Mouse (Mus musculus) E14TG2a.4 (cell line): ENCODE data around the gene Htra3.

Experiments
- CTCF ChIP-seq: conservative IDR thresholded peaks from 2 replicates; pipeline ENCODE4 v1.5.1; 2014; ENCODE audit warnings: low read length
- NANOG ChIP-seq: IDR thresholded peaks from 2 replicates; pipeline ENCODE4 v1.6.1; 2014; ENCODE audit warnings: borderline replicate concordance, low read length, mixed read lengths
- POU5F1 ChIP-seq: IDR thresholded peaks from 2 replicates; pipeline ENCODE4 v1.6.1; 2014; ENCODE audit warnings: low read length, borderline replicate concordance

DNA sequence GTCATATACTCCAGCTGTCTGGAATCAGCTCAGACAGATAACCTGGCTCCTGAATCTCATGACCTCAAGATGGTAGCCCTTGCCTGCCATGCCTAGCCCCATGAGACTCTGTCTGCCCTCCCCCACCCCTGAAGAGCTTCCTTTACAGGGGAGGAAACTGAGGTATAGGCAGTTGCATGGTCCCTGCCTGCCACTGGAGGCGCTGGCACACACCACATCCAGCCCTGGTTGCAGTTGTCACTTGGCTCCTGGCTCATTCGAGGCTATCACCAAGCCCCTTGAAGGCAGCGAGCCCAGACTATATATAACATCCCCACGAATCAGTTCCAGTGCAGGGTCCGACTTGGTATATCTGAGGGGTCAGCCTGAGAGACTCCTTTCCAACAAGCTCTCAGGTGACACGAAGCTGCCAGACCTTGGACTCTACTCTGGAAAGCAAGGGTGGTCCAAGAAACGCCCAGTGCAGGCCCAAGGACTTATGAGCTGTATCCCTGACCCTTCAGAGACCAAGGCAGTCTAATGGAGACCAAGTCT, 52.2 kb downstream of the Htra3 start:
- TF ChIP-seq CTCF, result peak; percentile 44
- TF ChIP-seq POU5F1, result no peak
- no peak for TF ChIP-seq NANOG
